Mouse (Mus musculus) intestine, embryonic 14.5 days (tissue): ENCODE results near the gene Rps3a1. TPM values are rescaled to one million over a fixed set of nuclear protein-coding genes. Genes with fewer than 3 reads are reported as not detected.

Experiments
- ATAC-seq: fragments of 200-750 bp; cut with Nextera tagmentation; replicated peaks from 2 replicates; pipeline ENCODE4 v1.8.0; 2017; ENCODE audit warnings: low read depth, moderate number of reproducible peaks, moderate TSS enrichment, moderate library complexity; ENCODE audit not compliant: low FRiP score, low TSS enrichment
- DNase-seq: peaks from one replicate; pipeline ENCODE4 v3.0.0-alpha.2; 2018; ENCODE audit warnings: low spot score
- H3K27ac ChIP-seq: fragments of 300-500 bp; sonication (generic); 2 replicates; pipeline ENCODE4 v1.5.1; 2014; ENCODE audit warnings: low read depth, mild to moderate bottlenecking, control low read depth
- H3K27me3 ChIP-seq: fragments of 300-500 bp; sonication (generic); replicated peaks from 2 replicates; pipeline ENCODE4 v1.6.1; 2014; ENCODE audit warnings: low read length, control low read depth; ENCODE audit not compliant: control insufficient read depth, insufficient read depth
- H3K36me3 ChIP-seq: fragments of 300-500 bp; sonication (generic); 2 replicates; pipeline ENCODE4 v1.6.1; 2014; ENCODE audit warnings: low read length, control low read depth; ENCODE audit not compliant: control insufficient read depth, insufficient read depth
- H3K4me1 ChIP-seq: fragments of 300-500 bp; sonication (generic); replicated peaks from 2 replicates; pipeline ENCODE4 v1.6.1; 2014; ENCODE audit warnings: low read length, control low read depth, mixed read lengths; ENCODE audit not compliant: control insufficient read depth, insufficient read depth
- H3K4me2 ChIP-seq: fragments of 300-500 bp; sonication (generic); 2 replicates; pipeline ENCODE4 v1.6.1; 2014; ENCODE audit warnings: low read length
- H3K4me3 ChIP-seq: fragments of 300-500 bp; sonication (generic); 2 replicates; pipeline ENCODE4 v1.5.1; 2014; ENCODE audit warnings: low read depth, low read length, control low read depth, mixed read lengths
- H3K9ac ChIP-seq: fragments of 300-500 bp; sonication (generic); 2 replicates; pipeline ENCODE4 v1.6.1; 2014; ENCODE audit warnings: mild to moderate bottlenecking, low read length
- H3K9me3 ChIP-seq: fragments of 300-500 bp; sonication (generic); 2 replicates; pipeline ENCODE4 v1.6.1; 2016; ENCODE audit warnings: low read length, control low read depth; ENCODE audit not compliant: control insufficient read depth
- WGBS: fragments of 180-500 bp; shearing (Covaris S2); extraction: QIAGEN DNeasy Blood & Tissue Kit; methylation state at CpG from one replicate; pipeline ENCODE4 v1.1.7; 2014; 5-methylcytosine and 5-hydroxymethylcytosine counted together
- polyA plus RNA-seq: library from polyadenylated mRNA; unstranded; fragments of >200 nt; fragmentation: Nextera tagmentation; extraction: Ambion mirVana; gene quantifications from 2 replicates; pipeline ENCODE4 v1.2.1, GENCODE M21; 2014

Gene Rps3a1
- polyA plus RNA-seq, 1 experiment from 2014 or later, result 1,532 TPM

- Histone ChIP-seq H3K27me3 (no peaks in the 10 kb centered on the region), H3K36me3 (peaks cover 30% of the 10 kb centered on the region), H3K4me2 (peak overlapping the region; percentile 38), H3K27ac (no peak overlapping the region), H3K9ac (peak overlapping the region; percentile 3; the same call in 1 of the 2 replicates), H3K4me3 (0 out of 2 replicates have a peak overlapping the region, but pooled peaks have one; percentile 86), H3K9me3 (no peaks in the 10 kb centered on the region), H3K4me1 (peaks cover 15% of the 10 kb centered on the region)
- WGBS, result 87% methylated on average over 6 of the region's 6 CpGs
- ATAC-seq (no peak), DNase-seq (no peak)
Measured at GRCm38 (mm10) chr3:86143343-86143742, 841 bp upstream of the Rps3a1 start.

DNA sequence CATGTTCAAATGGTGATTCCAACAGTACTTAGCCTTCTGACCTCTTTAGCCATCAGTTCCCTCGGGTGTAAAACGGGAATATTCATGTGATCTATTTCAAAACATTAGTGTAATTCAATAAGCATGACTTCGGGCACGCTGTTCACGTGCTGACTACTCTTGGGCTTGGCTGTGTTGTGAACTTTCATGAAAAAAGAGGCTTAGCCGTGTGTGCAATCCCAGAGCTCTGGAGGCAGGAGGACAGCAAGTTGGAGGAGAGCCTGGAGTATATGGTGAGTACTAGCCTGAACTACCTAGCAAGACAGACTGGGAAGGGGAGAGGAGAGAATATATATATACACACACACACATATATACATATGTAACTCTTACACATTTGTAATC, 424 bp upstream of the Rps3a1 start:
- ATAC-seq (no peak), DNase-seq (no peak)
- Histone ChIP-seq H3K27me3 (no peaks in the 10 kb centered on the region), H3K9ac (peak overlapping the region; percentile 3), H3K4me1 (peaks cover 15% of the 10 kb centered on the region), H3K9me3 (no peaks in the 10 kb centered on the region), H3K4me2 (peak overlapping the region; percentile 38), H3K27ac (peak overlapping the region; percentile 12; the same call in 1 of the 2 replicates), H3K4me3 (peak overlapping the region; percentile 86; the same call in 1 of the 2 replicates), H3K36me3 (peaks cover 34% of the 10 kb centered on the region)
- 22% methylated on average over 6 of the region's 6 CpGs for WGBS

DNA sequence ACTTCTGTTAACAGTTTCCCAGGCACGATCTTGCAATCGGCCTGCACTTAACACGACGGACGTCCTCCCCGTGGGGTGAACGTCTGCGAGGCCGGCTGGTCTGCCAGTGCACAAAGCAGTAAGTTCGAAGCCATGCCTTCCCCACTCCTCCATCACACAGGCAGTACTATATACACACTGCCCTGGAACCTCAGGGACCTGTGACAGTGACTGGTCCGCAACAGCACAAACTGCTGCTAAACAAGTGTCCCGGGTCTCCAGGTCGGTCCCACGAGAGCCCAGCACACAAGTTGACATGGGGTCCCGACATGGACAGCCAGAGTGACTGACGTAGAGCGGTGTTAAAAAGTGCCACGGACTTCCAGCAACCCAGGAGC, 628 bp downstream of the Rps3a1 start:
- no peaks in the 10 kb centered on the region for H3K27me3 ChIP-seq
- peak overlapping the region; percentile 99 for H3K9ac ChIP-seq
- H3K27ac ChIP-seq, result peak overlapping the region; percentile 89
- H3K4me2 ChIP-seq, result peak overlapping the region; percentile 81
- peak; percentile 15 for ATAC-seq
- under 1% methylated on average over 18 of the region's 18 CpGs for whole genome bisulfite sequencing
- H3K36me3 ChIP-seq, result peaks cover 45% of the 10 kb centered on the region
- no peaks in the 10 kb centered on the region for H3K9me3 ChIP-seq
- H3K4me3 ChIP-seq, result peak overlapping the region; percentile 86
- peak; percentile 80 for DNase-seq
- peaks cover 15% of the 10 kb centered on the region for H3K4me1 ChIP-seq

- ATAC-seq, result no peak
- Histone ChIP-seq H3K9ac (peak overlapping the region; percentile 99), H3K27me3 (no peaks in the 10 kb centered on the region), H3K4me2 (peak overlapping the region; percentile 81), H3K36me3 (peaks cover 50% of the 10 kb centered on the region), H3K4me1 (peaks cover 15% of the 10 kb centered on the region), H3K4me3 (peak overlapping the region; percentile 86), H3K27ac (peak overlapping the region; percentile 89; the same call in 1 of the 2 replicates), H3K9me3 (no peaks in the 10 kb centered on the region)
- DNase-seq, result peak; percentile 70
- WGBS, result 13% methylated on average over 7 of the region's 7 CpGs
Measured at GRCm38 (mm10) chr3:86141366-86141765, 1.1 kb downstream of the Rps3a1 start.

DNA sequence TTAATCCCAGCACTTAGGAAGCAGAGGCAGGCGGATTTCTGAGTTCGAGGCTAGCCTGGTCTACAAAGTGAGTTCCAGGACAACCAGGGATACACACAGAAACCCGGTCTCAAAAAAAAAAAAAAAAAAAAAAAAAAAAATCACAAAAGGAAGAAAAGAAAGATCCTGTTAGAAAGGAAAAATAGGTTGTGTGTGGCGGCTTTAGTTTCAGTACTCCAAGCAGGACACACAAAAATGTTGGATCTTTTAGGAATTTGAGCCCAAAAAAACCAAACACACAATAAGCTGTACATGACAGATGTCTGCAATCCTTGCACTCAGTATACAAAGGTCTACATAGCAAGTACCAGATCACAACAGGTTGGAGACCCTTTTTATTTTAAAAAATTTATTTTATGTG, 2.8 kb downstream of the Rps3a1 start:
- Histone ChIP-seq H3K4me3 (no peak overlapping the region), H3K9me3 (no peaks in the 10 kb centered on the region), H3K27ac (no peak overlapping the region), H3K27me3 (no peaks in the 10 kb centered on the region), H3K4me1 (peaks cover 15% of the 10 kb centered on the region), H3K4me2 (no peak overlapping the region), H3K9ac (no peak overlapping the region), H3K36me3 (peaks cover 64% of the 10 kb centered on the region)
- ATAC-seq (no peak), DNase-seq (no peak)
- WGBS, result 94% methylated on average over 4 of the region's 4 CpGs

DNA sequence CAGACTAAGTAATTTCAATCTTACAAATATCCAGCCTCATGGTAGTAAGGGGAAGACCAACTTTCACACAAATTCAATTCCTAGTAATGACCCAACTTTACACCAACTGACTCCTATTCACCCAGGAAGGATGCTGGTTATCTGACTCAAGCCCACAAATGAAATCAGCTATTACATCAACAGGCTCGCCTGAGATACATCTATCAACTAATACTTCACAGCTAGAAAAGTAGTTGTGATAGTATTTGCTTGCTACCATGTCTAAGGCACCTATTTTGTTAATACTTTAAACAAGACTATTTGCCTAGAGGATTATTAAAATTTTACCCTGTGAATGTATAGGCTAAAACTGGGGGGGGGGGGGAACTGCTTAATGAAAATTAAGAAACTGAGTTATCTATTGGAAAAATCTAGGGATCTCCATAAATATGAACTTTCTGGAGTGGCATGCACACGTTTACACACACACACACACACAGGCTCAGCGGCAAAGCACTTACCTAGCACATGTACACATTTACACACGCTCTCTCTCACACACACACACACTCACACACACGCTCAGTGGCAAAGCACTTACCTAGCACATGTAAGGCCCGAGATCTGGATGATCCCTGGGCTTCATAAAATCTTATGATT, 5.4 kb downstream of the Rps3a1 start:
- no peak overlapping the region for H3K27ac ChIP-seq
- H3K4me2 ChIP-seq, result no peak overlapping the region
- no peak overlapping the region for H3K4me3 ChIP-seq
- H3K9ac ChIP-seq, result no peak overlapping the region
- H3K27me3 ChIP-seq, result no peaks in the 10 kb centered on the region
- ATAC-seq (no peak), DNase-seq (no peak)
- H3K4me1 ChIP-seq, result peaks cover 10% of the 10 kb centered on the region
- no peaks in the 10 kb centered on the region for H3K9me3 ChIP-seq
- peaks cover 70% of the 10 kb centered on the region for H3K36me3 ChIP-seq
- WGBS, result 88% methylated on average over 6 of the region's 6 CpGs

- no peak overlapping the region for H3K27ac ChIP-seq
- H3K4me1 ChIP-seq, result peaks cover 8% of the 10 kb centered on the region
- no peaks in the 10 kb centered on the region for H3K9me3 ChIP-seq
- no peak overlapping the region for H3K4me3 ChIP-seq
- H3K27me3 ChIP-seq, result no peaks in the 10 kb centered on the region
- no peak overlapping the region for H3K4me2 ChIP-seq
- WGBS, result 88% methylated on average over 6 of the region's 6 CpGs
- no peak overlapping the region for H3K9ac ChIP-seq
- H3K36me3 ChIP-seq, result peaks cover 76% of the 10 kb centered on the region
- DNase-seq (no peak), ATAC-seq (peak; percentile 14; the same call in 1 of the 2 replicates)
Measured at GRCm38 (mm10) chr3:86135886-86136563, 6.5 kb downstream of the Rps3a1 start.

GRCm38 (mm10) chr3:86134939-86135638, 7.4 kb downstream of the Rps3a1 start:
- DNase-seq, result no peak
- H3K9ac ChIP-seq, result no peak overlapping the region
- H3K4me3 ChIP-seq, result no peak overlapping the region
- H3K27ac ChIP-seq, result no peak overlapping the region
- no peaks in the 10 kb centered on the region for H3K9me3 ChIP-seq
- no peak for ATAC-seq
- H3K4me1 ChIP-seq, result no peaks in the 10 kb centered on the region
- H3K27me3 ChIP-seq, result no peaks in the 10 kb centered on the region
- no peak overlapping the region for H3K4me2 ChIP-seq
- WGBS, result 90% methylated on average over 6 of the region's 6 CpGs
- peaks cover 68% of the 10 kb centered on the region for H3K36me3 ChIP-seq
